Mouse (Mus musculus): Measurements from ENCODE around the gene Slc44a1.

GRCm38 (mm10) chr4:53427120-53427519 lies 13.1 kb upstream of the Slc44a1 start:
- no peak for TF ChIP-seq CTCF (IDR thresholded peaks at IDR 0.05; ENCODE audit: borderline replicate concordance, control insufficient read depth, extremely low read depth, insufficient read depth, low read length, poor library complexity)
- no peak for TF ChIP-seq POLR2A (IDR thresholded peaks at IDR 0.05; ENCODE audit: control insufficient read depth, extremely low read depth, insufficient read depth, low read length, poor library complexity)

All from thymus, adult 2 months (tissue).